Mouse (Mus musculus) c-Kit-positive CD71-positive TER-119-positive erythroid progenitor cells, embryonic 14.5 days (primary cell): ENCODE results near the gene Uvrag.

Experiments
- DNase-seq: peaks from one replicate; pipeline ENCODE4 v3.0.0-alpha.2; 2013; ENCODE audit warnings: low spot score

Gene Uvrag

DNA sequence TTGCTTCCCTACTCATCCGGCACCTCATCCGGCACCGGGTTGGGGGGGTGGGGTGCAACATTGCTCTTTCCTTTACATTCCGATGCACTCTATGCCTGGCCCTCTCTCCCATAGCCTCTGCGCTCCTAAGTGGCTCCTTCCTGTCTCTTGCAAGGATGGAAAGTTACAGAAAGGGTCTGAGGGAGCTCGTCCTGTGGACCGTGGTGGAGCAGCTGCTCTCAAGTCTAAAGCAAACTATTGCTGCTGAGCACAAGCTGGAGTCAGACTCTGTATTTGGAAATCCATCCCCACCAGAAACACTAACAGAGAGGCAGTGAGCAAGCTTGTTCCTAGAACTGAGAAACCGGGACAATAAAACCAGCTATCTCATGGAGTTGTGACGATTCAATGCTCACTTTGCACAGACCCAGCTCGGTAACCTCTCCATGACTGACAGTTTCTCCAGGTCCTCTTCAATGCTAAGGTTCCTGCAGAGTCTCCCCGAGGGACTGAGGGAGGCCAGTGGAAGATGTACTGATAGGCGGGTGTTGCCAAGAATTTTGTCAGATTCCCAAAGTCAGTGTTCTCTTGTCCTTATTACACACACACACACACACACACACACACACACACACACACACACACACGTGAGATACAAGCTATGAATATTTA, 975 bp downstream of the Uvrag start:
- peak; percentile 33 for DNase-seq

DNA sequence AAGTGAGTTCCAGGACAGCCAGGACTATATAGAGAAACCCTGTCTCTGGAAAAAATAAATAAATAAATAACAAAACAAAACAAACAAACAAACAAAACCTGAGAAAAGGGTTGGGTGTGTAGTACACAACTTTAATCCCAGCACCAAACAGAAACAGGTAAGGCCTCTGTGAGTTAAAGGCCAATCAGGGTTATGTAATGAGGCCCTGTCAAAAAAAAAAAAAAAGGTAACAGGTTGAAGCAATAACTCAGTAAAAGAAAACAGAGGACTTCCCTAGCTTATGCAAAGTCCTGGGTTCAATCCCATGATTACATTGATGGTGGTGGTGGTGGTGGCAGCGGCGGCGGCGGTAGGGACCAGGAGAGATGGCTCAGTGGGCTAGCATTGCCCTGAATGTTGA, 3.4 kb downstream of the Uvrag start:
- DNase-seq = no peak

- DNase-seq = no peak
Measured at GRCm38 (mm10) chr7:99136789-99137188, 4.2 kb downstream of the Uvrag start.

DNA sequence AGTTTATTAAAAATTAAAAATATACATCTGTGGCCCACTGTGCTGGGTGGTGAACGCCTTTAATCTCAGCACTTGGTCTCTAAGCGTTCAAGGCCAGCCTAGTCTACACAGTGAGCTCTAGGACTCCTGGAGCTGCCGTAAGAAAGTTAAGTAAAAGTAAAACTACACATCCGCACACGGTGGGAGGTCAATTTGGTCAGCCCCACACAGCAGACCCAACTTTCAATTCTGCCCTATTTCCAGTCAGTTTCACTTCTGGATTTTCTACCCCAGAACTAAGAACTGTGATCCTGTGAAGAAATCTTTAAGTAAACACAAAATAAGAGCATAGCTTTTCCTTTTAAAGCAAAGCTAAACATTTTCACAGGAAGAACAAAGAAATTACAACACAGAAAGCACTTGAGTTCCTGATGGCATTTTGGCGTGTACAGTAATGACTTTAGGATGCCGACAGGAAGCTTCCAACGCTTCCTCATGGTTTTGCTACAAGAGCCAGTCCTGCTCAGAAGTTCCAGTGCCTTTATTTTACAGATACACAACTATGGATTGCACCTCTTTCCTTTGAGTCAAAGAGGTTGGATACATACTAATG, 7.0 kb downstream of the Uvrag start:
- DNase-seq = no peak

DNA sequence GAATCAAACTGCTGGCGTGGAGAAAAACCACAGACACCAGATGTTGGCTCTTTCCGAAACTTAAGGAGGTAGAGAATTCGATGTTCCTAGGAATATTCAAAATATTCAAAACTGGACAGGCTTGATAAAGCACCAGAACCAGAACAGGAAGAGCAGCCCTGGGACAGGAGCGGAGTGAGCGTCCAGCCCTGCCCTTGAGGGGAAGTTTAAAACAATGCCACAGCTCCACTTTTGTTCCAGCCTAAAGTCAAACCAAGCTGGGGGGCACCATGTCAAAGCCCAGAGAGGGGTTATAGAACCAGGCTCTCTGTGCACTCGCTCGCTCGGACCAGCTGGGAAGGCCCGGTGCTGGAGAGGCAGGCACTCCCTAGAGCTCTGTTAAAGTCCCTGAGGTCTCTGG, 8.3 kb downstream of the Uvrag start:
- no peak for DNase-seq

- DNase-seq = no peak
Measured at GRCm38 (mm10) chr7:99131819-99132353, 9.1 kb downstream of the Uvrag start.

DNA sequence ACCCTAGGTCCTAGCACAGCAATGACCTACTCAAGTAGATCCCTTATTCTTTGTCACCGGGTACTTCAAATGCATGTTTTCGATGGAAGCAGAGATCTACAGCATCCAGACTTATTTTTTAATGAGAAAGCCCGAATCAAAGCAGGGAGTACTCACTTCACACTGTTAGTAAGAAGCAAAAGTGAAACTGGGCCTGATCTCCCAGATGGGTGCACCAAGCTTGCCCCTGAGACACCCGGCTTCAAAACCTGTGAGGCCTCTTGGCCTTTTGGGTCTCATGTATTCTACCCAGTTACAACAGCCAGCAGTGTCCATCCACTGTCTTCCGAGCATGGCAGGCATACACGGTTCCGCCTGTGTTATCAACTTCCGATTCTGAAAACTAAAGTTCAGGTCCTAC, 12.0 kb downstream of the Uvrag start:
- DNase-seq = no peak

GRCm38 (mm10) chr7:99128020-99128950, 12.7 kb downstream of the Uvrag start:
- no peak for DNase-seq

- no peak for DNase-seq
Measured at GRCm38 (mm10) chr7:99126057-99126456, 14.9 kb downstream of the Uvrag start.

GRCm38 (mm10) chr7:99122651-99123050, 18.3 kb downstream of the Uvrag start:
- DNase-seq = no peak

DNA sequence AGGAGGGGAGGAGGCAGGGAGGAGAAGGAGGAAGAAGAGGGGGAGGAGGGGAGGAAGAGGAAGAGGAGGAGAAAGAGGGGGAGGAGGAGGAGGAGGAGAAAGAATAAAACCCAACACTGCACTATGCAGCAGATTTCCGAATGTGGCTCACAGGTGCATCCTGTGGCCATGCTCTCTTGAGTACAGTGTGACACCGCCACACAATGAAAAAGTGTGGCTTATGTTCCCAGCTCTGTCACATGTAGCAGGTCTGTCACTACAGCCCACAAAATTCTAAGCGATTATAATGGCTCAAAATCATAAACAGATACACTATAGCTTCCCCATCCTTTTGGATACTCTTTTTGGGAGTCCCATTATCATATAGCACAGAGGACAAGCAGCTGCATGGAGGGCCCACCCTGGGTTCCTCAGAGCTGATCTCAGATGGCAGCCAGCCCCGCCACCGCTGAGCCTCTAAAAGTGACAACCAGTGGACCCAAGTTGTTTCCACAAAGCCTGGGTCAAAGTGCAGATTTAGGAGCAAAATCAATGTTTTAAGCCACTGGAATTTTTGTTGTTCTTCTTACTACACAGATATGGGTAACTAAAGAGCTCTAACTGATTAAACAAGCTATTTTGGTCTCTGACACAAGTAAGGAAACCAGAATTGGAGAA, 19.9 kb downstream of the Uvrag start:
- no peak for DNase-seq

DNA sequence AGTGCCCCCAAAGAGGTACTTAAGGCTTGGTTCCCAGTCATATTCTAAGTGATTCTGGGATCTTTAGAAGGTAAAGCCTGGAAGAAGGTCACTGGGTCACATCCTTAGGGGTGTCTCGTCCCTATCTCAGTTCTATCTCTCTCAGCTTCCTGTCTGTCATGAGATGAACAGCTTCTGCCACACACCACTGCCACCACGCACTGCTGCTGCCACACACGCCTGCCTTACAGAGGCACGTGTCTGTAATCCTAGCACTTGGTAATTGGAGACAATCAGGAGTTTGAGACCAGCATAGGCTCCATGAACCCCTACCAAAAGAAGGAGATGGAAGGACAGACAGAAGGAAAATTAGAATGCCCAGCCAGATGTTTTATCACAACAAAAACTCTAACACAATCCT, 20.9 kb downstream of the Uvrag start:
- DNase-seq = no peak

- no peak for DNase-seq
Measured at GRCm38 (mm10) chr7:99116781-99117180, 24.2 kb downstream of the Uvrag start.

DNA sequence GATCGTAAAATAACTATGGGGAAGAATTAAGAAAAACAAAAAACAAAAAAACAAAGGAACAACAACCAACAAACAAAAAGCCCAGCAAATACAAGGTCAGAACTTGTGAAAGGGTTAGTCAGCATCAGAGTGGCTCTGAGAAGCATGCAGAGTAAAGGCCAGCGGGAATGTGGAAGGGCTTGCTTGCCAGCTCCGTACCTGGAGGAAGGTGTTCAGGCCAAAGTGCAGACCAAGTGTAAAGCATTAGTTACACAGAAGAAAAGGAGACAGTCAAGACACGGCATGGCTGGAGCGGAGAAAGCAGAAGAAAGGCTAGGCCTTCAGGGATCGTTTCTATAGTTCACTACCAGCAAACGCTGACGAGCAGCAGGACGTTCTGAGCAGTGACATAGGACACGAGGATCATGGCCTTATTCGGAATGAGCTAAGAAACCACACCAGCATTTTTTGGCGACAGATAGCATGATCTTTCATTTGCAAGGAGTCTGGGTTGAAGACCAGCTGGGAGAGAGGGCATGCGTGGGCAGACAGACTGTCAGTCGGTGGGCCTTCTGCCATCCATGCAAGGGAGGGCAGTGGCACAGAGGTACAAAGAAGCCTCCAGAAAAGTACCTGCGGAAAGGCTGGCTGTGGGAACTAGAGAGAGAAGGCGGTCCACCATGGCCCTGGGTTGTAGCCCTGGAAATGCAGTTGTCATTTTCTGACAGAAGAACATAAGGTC, 26.8 kb downstream of the Uvrag start:
- no peak for DNase-seq

- peak; percentile 10 for DNase-seq
Measured at GRCm38 (mm10) chr7:99107566-99107965, 33.4 kb downstream of the Uvrag start.

DNA sequence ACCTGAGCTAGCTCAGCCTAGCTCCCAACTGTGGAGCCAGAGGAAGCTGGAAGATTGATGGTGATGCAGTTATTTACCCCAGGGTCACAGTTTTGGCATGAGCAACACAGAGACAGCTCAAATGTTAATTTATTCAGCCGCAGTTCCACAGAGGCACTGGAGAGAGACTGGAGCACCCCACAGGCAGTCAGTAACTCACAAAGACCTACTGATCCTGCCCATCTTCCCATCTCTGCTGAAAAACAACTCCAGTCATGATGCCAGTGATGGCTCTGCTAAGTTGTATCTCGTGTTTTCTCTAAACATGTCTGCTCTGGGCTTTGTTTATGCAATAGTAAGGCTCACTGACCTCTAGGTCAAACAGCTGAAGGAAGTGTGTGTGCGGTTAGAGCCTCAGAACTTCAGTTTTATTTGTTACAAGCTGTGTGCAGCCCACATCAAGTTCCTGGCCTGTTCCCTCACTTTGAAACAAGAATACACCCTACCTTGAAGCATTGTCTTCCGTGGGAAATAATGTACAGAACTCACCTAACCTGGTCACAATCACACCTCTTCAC, 34.1 kb downstream of the Uvrag start:
- DNase-seq = no peak

DNA sequence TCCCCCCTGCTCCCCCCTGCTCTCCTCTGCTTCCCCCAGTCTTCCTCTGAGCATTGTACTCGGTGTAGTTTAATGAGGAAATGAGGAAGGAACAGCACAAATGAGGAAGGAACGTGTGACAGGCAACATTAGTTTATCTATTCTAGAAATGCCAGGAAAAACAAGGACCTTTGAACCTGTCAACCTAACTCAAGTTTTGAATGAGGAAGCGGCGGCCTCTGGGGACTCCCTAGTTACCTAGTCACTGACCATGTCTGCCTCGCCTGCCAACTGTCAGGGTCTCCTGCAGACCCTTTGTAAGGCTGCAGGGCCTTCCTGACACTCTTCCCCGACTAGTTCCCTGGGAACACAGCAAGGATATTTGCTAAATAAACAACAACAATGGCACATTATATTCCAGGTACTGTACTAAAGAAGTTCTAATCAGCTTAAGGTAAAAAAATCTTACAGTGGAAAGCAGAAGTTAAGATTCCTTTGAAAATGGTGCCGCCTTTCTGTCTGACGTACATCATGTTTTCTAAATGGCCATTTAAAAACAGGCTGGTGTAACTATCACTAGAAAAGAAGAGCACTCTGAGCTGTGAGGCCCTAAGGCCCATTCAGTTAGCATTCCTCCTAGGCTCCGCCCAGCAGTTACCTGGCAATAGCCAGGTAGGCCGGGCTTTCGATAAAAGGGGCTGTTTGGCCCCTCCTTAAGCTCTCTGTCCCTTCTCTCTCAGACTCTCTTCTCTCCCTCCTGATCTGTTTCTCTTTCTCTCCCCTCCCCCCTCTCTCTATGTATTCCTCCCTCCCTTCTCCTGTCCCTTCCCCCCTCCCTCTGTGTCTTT, 39.0 kb downstream of the Uvrag start:
- no peak for DNase-seq

GRCm38 (mm10) chr7:99101076-99101475, 39.9 kb downstream of the Uvrag start:
- DNase-seq = no peak

- no peak for DNase-seq
Measured at GRCm38 (mm10) chr7:99100573-99100972, 40.4 kb downstream of the Uvrag start.

- DNase-seq = no peak
Measured at GRCm38 (mm10) chr7:99100087-99100486, 40.9 kb downstream of the Uvrag start.
